Mouse (Mus musculus) megakaryocyte-erythroid progenitor cell, adult 5 weeks (primary cell): ENCODE measurements around the gene Sys1. TPM values are rescaled to one million over a fixed set of nuclear protein-coding genes. Genes with fewer than 3 reads are reported as not detected.

Source experiments
- polyA plus RNA-seq: library from polyadenylated mRNA; stranded (reverse); fragments of >175 nt; gene quantifications from 2 replicates; pipeline ENCODE4 v1.2.3, GENCODE M21; 2012

The Sys1 gene
- polyA plus RNA-seq: 121 and 142 TPM in 2 replicates

GRCm38 (mm10) chr2:164456864-164457300, at the start of gene Sys1:
Gene Sys1, plus strand, starts transcription at chr2:164456964.

GRCm38 (mm10) chr2:164443460-164444000, 13.2 kb upstream of the Sys1 start, which contains the start of gene Sdc4:
Gene Sdc4, minus strand, starts transcription at chr2:164443887.

GRCm38 (mm10) chr2:164460745-164461551, 4.2 kb downstream of the Sys1 start, which contains the start of gene Gm20458:
Gene Gm20458, plus strand, starts transcription at chr2:164460967.

GRCm38 (mm10) chr2:164473624-164474023, 16.9 kb downstream of the Sys1 start, which contains the start of gene Trp53tg5:
Gene Trp53tg5, minus strand, starts transcription at chr2:164473724.

GRCm38 (mm10) chr2:164485681-164486257, 29.0 kb downstream of the Sys1 start, which contains the start of gene Dbndd2:
Gene Dbndd2, plus strand, starts transcription at chr2:164486106.

GRCm38 (mm10) chr2:164496847-164497690, 40.3 kb downstream of the Sys1 start, which contains the start of gene Pigt:
Gene Pigt, plus strand, starts transcription at chr2:164497520.

Other genes starting within 250 kb of the Sys1 start
- not detected in 2 replicates for gene Wfdc15b, start 235.3 kb upstream of the Sys1 start, polyA plus RNA-seq
- gene Svs2, start 218.5 kb upstream of the Sys1 start, polyA plus RNA-seq: not detected in 2 replicates
- not detected in 2 replicates for gene Svs3b, start 200.3 kb upstream of the Sys1 start, polyA plus RNA-seq
- gene Svs4, start 178.5 kb upstream of the Sys1 start, polyA plus RNA-seq: not detected in 2 replicates
- gene Svs3a, start 167.7 kb upstream of the Sys1 start, polyA plus RNA-seq: not detected in 2 replicates
- not detected in 2 replicates for gene Svs6, start 140.2 kb upstream of the Sys1 start, polyA plus RNA-seq
- gene Svs5, start 124.2 kb upstream of the Sys1 start, polyA plus RNA-seq: not detected in 2 replicates
- 23.0 and 53.6 TPM in 2 replicates for gene Slpi, start 67.9 kb upstream of the Sys1 start, polyA plus RNA-seq
- gene Rbpjl, start 53.8 kb upstream of the Sys1 start, polyA plus RNA-seq: not detected in 2 replicates
- 0.04 TPM in 1 of 2 replicates, not detected in the other for gene Matn4, start 51.8 kb upstream of the Sys1 start, polyA plus RNA-seq
- 2.3 and 2.6 TPM in 2 replicates for gene Sdc4, start 13.1 kb upstream of the Sys1 start, polyA plus RNA-seq
- 1.2 and 2.3 TPM in 2 replicates for gene Gm20458, start 4.0 kb downstream of the Sys1 start, polyA plus RNA-seq
- gene Trp53tg5, start 16.8 kb downstream of the Sys1 start, polyA plus RNA-seq: not detected in 2 replicates
- gene Dbndd2, start 29.1 kb downstream of the Sys1 start, polyA plus RNA-seq: 0.61 and 1.8 TPM in 2 replicates
- gene Pigt, start 40.6 kb downstream of the Sys1 start, polyA plus RNA-seq: 231 and 267 TPM in 2 replicates
- gene Wfdc2, start 105.4 kb downstream of the Sys1 start, polyA plus RNA-seq: 0.11 TPM in 1 of 2 replicates, not detected in the other
- gene Spint3, start 116.5 kb downstream of the Sys1 start, polyA plus RNA-seq: not detected in 2 replicates
- not detected in 2 replicates for gene Wfdc6a, start 128.5 kb downstream of the Sys1 start, polyA plus RNA-seq
- not detected in 2 replicates for gene Eppin, start 136.6 kb downstream of the Sys1 start, polyA plus RNA-seq
- gene Wfdc6b, start 156.6 kb downstream of the Sys1 start, polyA plus RNA-seq: not detected in 2 replicates
- gene Wfdc8, start 156.7 kb downstream of the Sys1 start, polyA plus RNA-seq: not detected in 2 replicates
- gene Wfdc16, start 181.8 kb downstream of the Sys1 start, polyA plus RNA-seq: 0.17 TPM in 1 of 2 replicates, not detected in the other
- gene Wfdc10, start 199.1 kb downstream of the Sys1 start, polyA plus RNA-seq: not detected in 2 replicates
- gene Wfdc9, start 199.6 kb downstream of the Sys1 start, polyA plus RNA-seq: not detected in 2 replicates
- not detected in 2 replicates for gene Wfdc11, start 217.1 kb downstream of the Sys1 start, polyA plus RNA-seq
- gene Wfdc13, start 228.1 kb downstream of the Sys1 start, polyA plus RNA-seq: not detected in 2 replicates
- not detected in 2 replicates for gene Spint4, start 241.5 kb downstream of the Sys1 start, polyA plus RNA-seq